Mouse (Mus musculus) kidney, postnatal 0 days (tissue): Measurements from ENCODE around the gene Prkn. TPM values are rescaled to one million over a fixed set of nuclear protein-coding genes. Genes with fewer than 3 reads are reported as not detected.
"Not testable (repeated sequence)": the region's sequence is repeated elsewhere in the genome, so short reads cannot be mapped to it uniquely, and the experiment has no call there.

Experiments used
- ATAC-seq: fragments of 200-750 bp; cut with Nextera tagmentation; replicated peaks from 2 replicates; pipeline ENCODE4 v1.8.0; 2017; ENCODE audit warnings: low read depth, moderate number of reproducible peaks, moderate TSS enrichment, moderate library complexity; ENCODE audit not compliant: low FRiP score
- DNase-seq: peaks from one replicate; pipeline ENCODE4 v3.0.0-alpha.2; 2016; ENCODE audit warnings: low spot score
- H3K27ac ChIP-seq: fragments of 300-500 bp; sonication (generic); 2 replicates; pipeline ENCODE4 v1.5.1; 2014; ENCODE audit warnings: mild to moderate bottlenecking
- H3K27me3 ChIP-seq: fragments of 300-500 bp; sonication (generic); 2 replicates; pipeline ENCODE4 v1.6.1; 2014; ENCODE audit warnings: low read length, mixed read lengths; ENCODE audit not compliant: insufficient read depth
- H3K36me3 ChIP-seq: fragments of 300-500 bp; sonication (generic); 2 replicates; pipeline ENCODE4 v1.6.1; 2014; ENCODE audit warnings: low read length, mixed read lengths; ENCODE audit not compliant: insufficient read depth
- H3K4me1 ChIP-seq: fragments of 300-500 bp; sonication (generic); replicated peaks from 2 replicates; pipeline ENCODE4 v1.6.1; 2014; ENCODE audit warnings: antibody characterized with exemption, low read length, mixed read lengths; ENCODE audit not compliant: insufficient read depth
- H3K4me2 ChIP-seq: fragments of 300-500 bp; sonication (generic); 2 replicates; pipeline ENCODE4 v1.6.1; 2014; ENCODE audit warnings: mild to moderate bottlenecking, low read length, moderate library complexity, mixed read lengths
- H3K4me3 ChIP-seq: fragments of 300-500 bp; sonication (generic); replicated peaks from 2 replicates; pipeline ENCODE4 v1.5.1; 2014; ENCODE audit warnings: low read depth, low read length
- H3K9ac ChIP-seq: fragments of 300-500 bp; sonication (generic); 2 replicates; pipeline ENCODE4 v1.6.1; 2014; ENCODE audit warnings: low read depth, low read length
- H3K9me3 ChIP-seq: fragments of 300-500 bp; sonication (generic); replicated peaks from 2 replicates; pipeline ENCODE4 v1.6.1; 2016; ENCODE audit warnings: low read length, inconsistent platforms, mixed read lengths
- CTCF ChIP-seq: IDR thresholded peaks from 2 replicates; pipeline ENCODE4 v1.5.1; 2016; ENCODE audit warnings: antibody characterized with exemption, low read depth, mild to moderate bottlenecking, moderate library complexity
- WGBS: fragments of 180-500 bp; shearing (Covaris S2); extraction: QIAGEN DNeasy Blood & Tissue Kit; methylation state at CpG from one replicate; pipeline ENCODE4 v1.1.7; 2014; 5-methylcytosine and 5-hydroxymethylcytosine counted together
- polyA plus RNA-seq: library from polyadenylated mRNA; unstranded; fragments of >200 nt; fragmentation: Nextera tagmentation; extraction: Ambion mirVana; gene quantifications from 2 replicates; pipeline ENCODE4 v1.2.1, GENCODE M21; 2015

Gene Prkn
- polyA plus RNA-seq, 1 experiment from 2014 or later = 3.6 TPM

DNA sequence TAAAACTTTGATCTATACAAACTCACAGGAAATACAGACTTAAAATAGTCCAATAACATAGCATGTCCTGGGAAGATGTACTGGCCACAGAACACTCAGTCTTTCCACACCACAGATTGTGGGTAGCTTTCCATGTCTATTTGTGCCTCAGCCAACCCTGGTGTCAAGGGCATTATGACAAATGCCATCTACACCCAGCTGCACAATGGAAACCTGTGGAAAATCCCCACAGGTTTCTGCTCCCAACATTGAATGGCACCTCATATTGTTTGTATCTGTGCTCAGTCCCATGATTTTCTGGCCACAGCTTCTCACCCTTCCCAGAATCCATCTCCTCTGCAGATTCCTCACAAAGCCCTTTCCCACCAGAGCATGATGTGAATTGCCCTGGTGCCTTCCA is 347.2 kb downstream of the Prkn start:
- Histone ChIP-seq H3K4me1 (no peaks in the 10 kb centered on the region), H3K4me2 (no peak overlapping the region), H3K9me3 (no peaks in the 10 kb centered on the region), H3K36me3 (no peaks in the 10 kb centered on the region), H3K27ac (no peak overlapping the region), H3K4me3 (no peak overlapping the region), H3K27me3 (no peaks in the 10 kb centered on the region), H3K9ac (no peak overlapping the region)
- DNase-seq (no peak), ATAC-seq (no peak)
- no peak for TF ChIP-seq CTCF

GRCm38 (mm10) chr17:11188494-11188893 is 348.3 kb downstream of the Prkn start:
- H3K27me3 ChIP-seq = no peaks in the 10 kb centered on the region
- WGBS = 34% methylated on average over 4 of the region's 4 CpGs
- TF ChIP-seq CTCF = no peak
- ATAC-seq (no peak), DNase-seq (peak; percentile 64)
- no peaks in the 10 kb centered on the region for H3K36me3 ChIP-seq
- H3K9me3 ChIP-seq = no peaks in the 10 kb centered on the region
- H3K4me1 ChIP-seq = no peaks in the 10 kb centered on the region
- no peak overlapping the region for H3K4me2 ChIP-seq
- no peak overlapping the region for H3K4me3 ChIP-seq
- no peak overlapping the region for H3K27ac ChIP-seq
- H3K9ac ChIP-seq = no peak overlapping the region

- Histone ChIP-seq H3K36me3 (no peaks in the 10 kb centered on the region), H3K4me1 (no peaks in the 10 kb centered on the region), H3K9me3 (no peaks in the 10 kb centered on the region), H3K4me3 (no peak overlapping the region), H3K27me3 (no peaks in the 10 kb centered on the region), H3K9ac (no peak overlapping the region), H3K4me2 (no peak overlapping the region), H3K27ac (no peak overlapping the region)
- no peak for DNase-seq
- 42% methylated on average over 2 of the region's 2 CpGs for WGBS
- no peak for TF ChIP-seq CTCF
- no peak for ATAC-seq
Observed at GRCm38 (mm10) chr17:11190306-11190705, 350.1 kb downstream of the Prkn start.

DNA sequence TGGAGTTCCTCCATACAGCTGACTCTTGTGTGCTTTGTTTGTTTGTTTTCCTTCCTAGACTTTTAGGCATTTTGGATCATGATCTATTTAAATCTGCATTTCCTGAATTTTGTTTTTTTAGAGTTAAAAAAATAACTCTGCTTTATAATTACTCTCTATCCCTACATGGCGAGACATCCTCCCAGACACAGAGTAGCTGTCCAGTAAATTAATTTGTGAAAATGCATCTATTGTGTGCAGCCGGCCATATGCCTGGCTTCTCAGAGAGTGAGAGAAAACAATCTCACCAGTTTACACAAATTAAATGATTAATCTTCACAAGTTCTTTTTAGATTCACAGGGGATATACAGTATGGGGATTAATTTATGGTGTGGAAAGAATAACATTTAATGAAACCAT is 357.9 kb downstream of the Prkn start:
- H3K27me3 ChIP-seq = no peaks in the 10 kb centered on the region
- no peak overlapping the region for H3K4me3 ChIP-seq
- no peak overlapping the region for H3K4me2 ChIP-seq
- no peaks in the 10 kb centered on the region for H3K9me3 ChIP-seq
- H3K9ac ChIP-seq = no peak overlapping the region
- 21% methylated on average over 2 of the region's 2 CpGs for WGBS
- TF ChIP-seq CTCF = no peak
- ATAC-seq (no peak), DNase-seq (peak; percentile 66)
- H3K36me3 ChIP-seq = no peaks in the 10 kb centered on the region
- no peak overlapping the region for H3K27ac ChIP-seq
- H3K4me1 ChIP-seq = no peaks in the 10 kb centered on the region

DNA sequence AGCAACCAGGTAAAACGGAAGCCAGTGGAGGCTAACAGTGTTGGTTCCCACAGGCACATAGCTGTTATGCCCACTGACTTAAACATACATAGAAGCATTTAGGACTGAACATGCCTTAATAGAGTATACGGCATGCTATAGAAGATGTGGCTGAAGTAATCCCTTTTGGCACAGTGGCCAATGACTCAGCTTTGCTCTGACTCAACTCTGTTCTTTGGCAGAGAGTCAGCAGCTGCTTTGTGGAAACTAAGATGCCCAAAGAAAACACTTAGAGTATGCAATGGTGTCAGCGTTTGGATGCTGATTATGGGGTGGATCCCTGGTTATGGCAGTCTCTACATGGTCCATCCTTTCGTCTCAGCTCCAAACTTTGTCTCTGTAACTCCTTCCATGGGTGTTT is 368.9 kb downstream of the Prkn start:
- H3K4me2 ChIP-seq, H3K36me3 ChIP-seq, H3K4me3 ChIP-seq, H3K9ac ChIP-seq, H3K27me3 ChIP-seq, H3K27ac ChIP-seq, ATAC-seq, H3K4me1 ChIP-seq, DNase-seq, H3K9me3 ChIP-seq: not testable (repeated sequence)
- 86% methylated on average over 3 of the region's 4 CpGs for WGBS

GRCm38 (mm10) chr17:11211006-11211405 is 370.8 kb downstream of the Prkn start:
- no peaks in the 10 kb centered on the region for H3K9me3 ChIP-seq
- no peak for ATAC-seq
- no peaks in the 10 kb centered on the region for H3K4me1 ChIP-seq
- H3K27ac ChIP-seq = no peak overlapping the region
- no peaks in the 10 kb centered on the region for H3K27me3 ChIP-seq
- no peak for DNase-seq
- no peak overlapping the region for H3K4me2 ChIP-seq
- H3K36me3 ChIP-seq = no peaks in the 10 kb centered on the region
- H3K9ac ChIP-seq = no peak overlapping the region
- WGBS = 82% methylated on average over 11 of the region's 11 CpGs
- no peak overlapping the region for H3K4me3 ChIP-seq
- no peak for TF ChIP-seq CTCF

- H3K27me3 ChIP-seq = no peaks in the 10 kb centered on the region
- no peak for ATAC-seq
- H3K4me1 ChIP-seq = no peaks in the 10 kb centered on the region
- H3K4me3 ChIP-seq = no peak overlapping the region
- no peaks in the 10 kb centered on the region for H3K9me3 ChIP-seq
- no peak for TF ChIP-seq CTCF
- WGBS = 49% methylated on average over 4 of the region's 4 CpGs
- H3K36me3 ChIP-seq = no peaks in the 10 kb centered on the region
- H3K4me2 ChIP-seq = no peak overlapping the region
- no peak overlapping the region for H3K9ac ChIP-seq
- DNase-seq = no peak
- no peak overlapping the region for H3K27ac ChIP-seq
Observed at GRCm38 (mm10) chr17:11211591-11211990, 371.4 kb downstream of the Prkn start.
